Mouse (Mus musculus) thymus, adult 18-20 months (tissue): ENCODE results near the gene Pdcd6ip.
"Not testable (repeated sequence)": the region's sequence is repeated elsewhere in the genome, so short reads cannot be mapped to it uniquely, and the experiment has no call there.

Experiments
- DNase-seq, 2 experiments: peaks; one replicate each; pipeline ENCODE4 v3.0.0; 2022; ENCODE audit warnings: mixed read lengths in 2 of 2

Pdcd6ip gene

DNA sequence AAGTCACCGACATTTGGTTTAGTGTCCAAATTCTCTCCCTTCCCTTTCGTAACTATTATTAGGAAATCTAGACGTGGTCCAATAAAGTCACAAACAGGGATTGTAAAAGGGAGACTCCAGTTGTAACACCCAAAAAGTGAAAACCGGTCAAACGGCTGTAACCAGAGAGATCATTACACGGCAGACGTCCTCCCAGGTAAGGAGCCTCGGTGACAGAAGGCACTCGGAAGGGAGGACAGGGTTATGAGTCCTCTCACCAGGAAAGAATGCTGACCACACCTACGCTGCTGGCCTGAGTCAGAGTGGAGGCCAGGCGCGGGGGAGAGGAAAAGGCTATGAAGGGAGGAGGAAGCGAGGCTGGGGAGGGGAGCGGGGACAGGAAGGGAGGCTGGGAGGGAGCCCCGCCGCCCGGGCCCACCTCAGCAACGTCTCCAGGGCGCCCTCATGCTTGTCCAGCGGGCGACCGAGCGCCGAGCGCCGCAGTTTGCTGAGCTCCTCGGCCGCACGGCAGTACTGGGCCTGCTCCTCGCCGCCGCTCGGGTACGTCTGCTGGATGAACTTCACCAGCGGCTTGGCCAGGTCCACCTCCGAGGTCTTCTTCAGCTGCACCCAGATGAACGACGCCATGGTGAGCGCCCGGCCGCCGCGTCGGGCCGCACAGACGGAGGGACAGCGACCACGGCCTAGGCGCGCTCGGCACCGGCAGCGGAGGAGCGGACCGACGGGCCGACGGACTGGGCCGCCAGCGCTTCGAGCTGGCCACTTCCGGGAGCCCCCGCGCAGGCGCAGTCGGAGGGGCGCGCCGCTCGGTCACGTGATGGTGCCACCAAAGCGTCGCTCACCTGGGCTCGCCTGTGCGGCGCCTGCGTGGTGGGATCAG is at the start of gene Pdcd6ip:
TSS of gene Pdcd6ip (minus strand) at position 779 of the 880 bp plus-strand sequence.
- peak; percentile 83 to 85 for DNase-seq

DNA sequence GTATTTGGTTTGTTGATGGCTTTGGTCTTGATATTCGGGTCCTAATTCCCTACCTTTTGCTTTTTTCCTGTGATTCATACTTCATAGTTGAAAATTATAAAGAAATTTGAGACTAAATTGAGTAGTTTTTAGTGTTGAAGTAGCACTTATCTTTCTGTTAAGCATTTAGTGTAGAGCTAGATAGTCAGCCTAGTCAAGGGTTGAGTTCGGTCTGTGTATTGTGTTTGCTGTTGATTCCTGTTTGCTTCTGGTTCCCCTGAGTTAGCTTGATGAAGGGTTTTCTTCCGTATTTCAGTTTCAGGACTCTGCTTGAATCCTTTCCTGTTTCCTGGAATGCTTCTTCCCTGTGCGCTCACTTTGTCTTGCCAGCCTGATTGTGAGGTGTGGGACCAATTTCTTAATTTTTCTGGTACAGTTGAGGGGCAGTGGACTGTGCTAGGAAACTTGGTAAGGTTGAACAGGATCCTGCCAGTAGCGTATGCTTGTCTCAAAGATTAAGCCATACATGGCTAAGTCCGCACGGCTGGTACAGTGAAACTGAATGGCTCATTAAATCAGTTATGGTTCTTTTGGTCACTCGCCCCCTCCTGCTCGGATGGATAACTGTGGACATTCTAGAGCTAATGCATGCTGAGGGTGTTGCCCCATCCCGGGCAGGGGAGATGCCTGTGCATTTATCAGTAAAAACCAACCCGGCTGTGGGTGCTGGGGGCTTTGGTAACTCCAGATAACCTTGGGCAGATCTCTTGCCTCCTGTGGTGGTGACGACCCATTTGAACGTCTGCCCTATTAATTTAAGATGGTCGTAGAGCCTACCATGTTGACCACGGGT is 48.0 kb upstream of the Pdcd6ip start:
- DNase-seq, result no peak

- no peak for DNase-seq
These were observed 41.3 kb upstream of the Pdcd6ip start for GRCm38 (mm10) chr9:113749356-113749755.

DNA sequence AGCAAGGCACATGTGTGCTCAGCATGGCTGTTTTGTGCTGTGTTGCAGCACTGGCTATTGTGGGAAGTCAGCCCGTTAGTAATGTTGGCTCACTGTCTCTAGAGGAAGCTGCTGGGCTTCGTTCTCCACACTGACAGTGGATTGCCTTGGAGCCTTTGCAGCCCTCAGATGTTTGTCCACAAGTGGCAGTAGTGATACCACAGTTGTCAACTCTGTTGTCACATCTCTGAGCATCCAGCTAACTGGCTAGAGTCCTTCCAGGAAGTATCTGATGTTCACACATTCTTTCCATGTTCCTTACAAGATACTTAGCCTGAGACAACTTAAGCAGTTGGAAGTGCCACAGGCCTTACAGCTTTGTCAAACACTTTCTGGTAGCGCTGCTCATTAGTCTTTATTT is 35.2 kb upstream of the Pdcd6ip start:
- no peak for DNase-seq

GRCm38 (mm10) chr9:113742361-113742794 is 34.3 kb upstream of the Pdcd6ip start:
- no peak for DNase-seq

DNA sequence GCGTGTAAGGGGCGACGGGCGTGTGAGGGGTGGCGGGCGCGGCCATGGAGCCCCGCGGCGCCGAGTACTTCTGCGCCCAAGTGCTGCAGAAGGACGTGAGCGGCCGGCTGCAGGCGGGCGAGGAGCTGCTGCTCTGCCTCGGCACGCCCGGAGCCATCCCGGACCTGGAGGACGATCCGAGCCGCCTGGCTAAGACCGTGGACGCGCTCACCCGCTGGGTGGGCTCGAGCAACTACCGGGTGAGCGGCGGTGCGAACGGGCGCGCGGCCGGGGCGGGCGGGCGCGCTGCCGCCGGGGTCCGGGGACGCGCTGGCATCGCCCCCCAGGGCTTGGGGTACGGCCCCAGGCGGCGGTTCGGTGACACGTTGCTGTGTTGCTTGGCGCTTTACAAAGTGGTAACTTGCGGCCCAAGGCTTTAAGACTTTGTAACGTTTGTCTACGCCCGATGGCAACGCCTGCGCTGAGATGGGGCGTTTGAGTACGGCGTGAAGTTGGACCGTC is 33.6 kb upstream of the Pdcd6ip start:
- peak; percentile 35 to 43 for DNase-seq

DNA sequence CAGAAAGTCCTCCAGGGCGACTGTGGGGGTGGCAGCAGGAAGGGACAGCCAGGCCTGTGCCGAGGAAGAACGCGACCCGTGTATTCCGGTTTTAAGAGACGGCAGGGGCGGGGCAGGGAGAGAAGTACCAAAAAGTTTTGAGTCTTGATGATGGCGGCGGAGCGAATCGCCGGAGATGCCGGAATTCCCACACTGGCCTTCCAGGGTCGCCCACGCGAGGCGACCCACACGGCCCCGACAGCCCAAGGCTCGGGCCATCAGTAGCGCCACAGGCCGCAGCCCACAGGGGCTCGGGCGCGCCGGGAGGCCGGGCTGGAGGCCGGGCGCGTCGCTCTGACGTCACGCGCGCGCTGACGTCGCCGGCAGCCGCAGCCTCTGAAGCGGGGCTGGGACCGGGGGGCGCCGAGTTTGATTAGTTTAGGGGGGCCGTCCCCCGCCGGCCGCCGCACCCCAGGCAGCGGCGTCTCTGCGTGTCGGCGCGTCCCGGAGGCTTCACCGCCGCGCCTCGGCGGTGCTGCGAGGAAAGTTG is 33.1 kb upstream of the Pdcd6ip start, which contains the start of gene Clasp2:
TSS of gene Clasp2 (plus strand) at position 366 of the 529 bp plus-strand sequence.
- peak; percentile 63 to 71 for DNase-seq

GRCm38 (mm10) chr9:113738941-113739340 is 30.9 kb upstream of the Pdcd6ip start:
- no peak for DNase-seq

DNA sequence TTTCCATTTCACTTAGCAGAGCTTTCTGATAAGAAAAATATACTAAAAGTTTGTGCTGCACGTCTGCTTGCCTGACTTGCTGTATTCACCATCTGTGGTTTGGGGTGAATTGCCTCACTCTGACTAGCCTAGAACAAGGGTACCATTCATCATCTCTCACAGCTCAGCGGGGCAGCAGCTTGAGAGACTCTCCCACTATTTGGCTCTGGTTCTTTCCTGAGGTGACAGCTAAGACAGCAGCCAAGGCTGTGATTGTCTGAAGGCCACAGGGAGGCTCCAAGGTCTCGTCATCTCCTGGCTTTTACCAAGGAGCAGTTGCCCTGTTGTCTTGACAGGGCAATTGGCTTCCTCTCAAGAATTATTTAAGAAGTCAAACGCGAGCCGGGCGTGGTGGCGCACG is 30.0 kb upstream of the Pdcd6ip start:
- no peak for DNase-seq

GRCm38 (mm10) chr9:113735920-113736319 is 27.9 kb upstream of the Pdcd6ip start:
- no peak for DNase-seq

DNA sequence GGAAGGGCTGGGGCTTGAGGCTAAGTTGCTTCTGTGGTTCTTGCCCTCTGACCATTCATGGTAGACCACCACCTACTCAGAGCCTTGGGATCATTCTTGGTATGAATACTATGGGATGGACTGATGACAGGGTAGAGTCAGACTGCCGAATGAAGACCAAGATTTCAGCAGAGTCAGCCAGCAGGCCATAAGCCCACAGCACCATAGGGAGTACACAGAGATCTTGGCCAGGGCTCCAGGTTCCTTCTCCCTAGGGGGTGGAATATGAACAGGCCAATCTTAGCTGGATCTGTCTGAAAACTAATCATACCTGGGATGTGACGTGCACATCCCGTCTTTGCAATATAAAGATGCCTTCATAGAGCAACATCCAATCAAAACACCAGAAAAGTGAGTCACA is 23.5 kb upstream of the Pdcd6ip start:
- no peak for DNase-seq

- DNase-seq, result no peak
These were observed 19.1 kb upstream of the Pdcd6ip start for GRCm38 (mm10) chr9:113726991-113727680.

- no peak for DNase-seq
These were observed 18.1 kb upstream of the Pdcd6ip start for GRCm38 (mm10) chr9:113726131-113726530.

DNA sequence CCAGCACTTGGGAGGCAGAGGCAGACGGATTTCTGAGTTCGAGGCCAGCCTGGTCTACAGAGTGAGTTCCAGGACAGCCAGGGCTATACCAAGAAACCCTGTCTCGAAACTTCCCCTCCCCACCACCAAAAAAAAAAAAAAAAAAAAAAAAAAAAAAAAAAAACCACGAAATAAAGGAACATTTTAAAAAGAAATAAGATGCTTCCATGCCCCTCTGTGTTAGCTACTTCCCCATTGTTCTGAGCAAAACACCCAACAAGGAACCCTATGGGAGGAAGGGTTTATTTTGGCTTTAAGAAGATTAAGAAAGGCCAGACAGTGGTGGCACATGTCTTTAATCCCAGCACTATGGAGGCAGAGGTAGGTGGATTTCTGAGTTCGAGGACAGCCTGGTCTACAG is 17.6 kb upstream of the Pdcd6ip start:
- DNase-seq, result not testable (repeated sequence)

- DNase-seq, result no peak
These were observed 16.6 kb upstream of the Pdcd6ip start for GRCm38 (mm10) chr9:113724646-113725045.

DNA sequence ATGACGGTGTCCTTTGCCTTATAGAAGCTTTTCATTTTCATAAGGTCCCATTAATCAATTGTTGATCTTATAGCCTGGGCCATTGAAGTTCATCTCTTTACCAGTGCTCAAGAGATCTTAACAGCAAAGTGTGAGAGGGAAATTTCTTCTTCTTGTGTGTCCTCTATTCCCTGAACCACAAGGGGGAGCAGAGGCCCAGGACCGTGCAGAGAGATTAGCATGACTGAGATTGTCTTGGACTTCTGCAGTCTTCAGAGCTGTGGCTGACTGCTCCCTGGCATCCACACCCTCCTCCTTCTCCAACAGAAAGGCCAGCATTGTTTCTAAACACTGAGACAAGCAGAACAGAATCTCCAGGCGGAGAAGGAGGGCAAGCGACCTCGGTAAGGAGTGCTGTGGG is 11.0 kb upstream of the Pdcd6ip start:
- no peak for DNase-seq

DNA sequence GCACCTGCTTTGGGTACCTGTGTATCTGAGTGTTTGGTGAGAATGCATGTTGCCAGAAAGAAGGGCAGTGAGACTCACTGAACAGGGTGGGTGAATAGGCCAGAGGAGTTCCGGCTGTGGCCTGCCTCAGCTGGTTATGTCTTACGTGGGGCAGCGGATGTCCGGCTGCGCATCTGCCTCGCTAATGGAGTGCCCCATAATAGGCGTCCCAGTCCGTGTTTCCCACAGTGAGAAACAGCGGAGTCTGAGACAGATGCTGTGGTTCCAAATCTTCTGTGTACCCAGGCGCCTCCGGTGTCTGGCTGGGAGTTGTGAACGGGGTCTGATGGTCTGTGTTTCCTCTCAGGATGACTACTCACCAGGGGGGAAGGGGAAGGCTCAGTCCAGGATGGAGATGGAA is 2.8 kb upstream of the Pdcd6ip start:
- DNase-seq, result no peak

- DNase-seq, result no peak
These were observed 562 bp upstream of the Pdcd6ip start for GRCm38 (mm10) chr9:113708361-113709280.

DNA sequence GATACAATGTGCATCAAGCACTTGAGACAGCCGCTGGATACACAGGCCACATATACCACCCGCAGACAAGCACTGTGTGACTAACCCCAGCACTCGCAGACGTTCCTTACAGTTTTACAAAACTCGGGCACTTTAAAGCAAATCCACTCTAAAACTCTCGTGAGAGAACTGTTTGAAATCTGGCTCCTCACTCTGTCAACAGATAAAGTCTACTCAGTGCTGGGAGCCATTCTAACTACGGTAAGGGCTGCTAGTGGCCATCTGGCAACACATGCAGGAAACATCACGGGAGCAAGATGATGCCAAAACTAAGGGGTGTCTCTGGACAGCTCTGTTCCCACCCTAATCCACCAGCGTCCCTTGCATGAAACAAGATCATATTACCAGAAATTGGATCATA is 1.2 kb downstream of the Pdcd6ip start:
- DNase-seq, result no peak

DNA sequence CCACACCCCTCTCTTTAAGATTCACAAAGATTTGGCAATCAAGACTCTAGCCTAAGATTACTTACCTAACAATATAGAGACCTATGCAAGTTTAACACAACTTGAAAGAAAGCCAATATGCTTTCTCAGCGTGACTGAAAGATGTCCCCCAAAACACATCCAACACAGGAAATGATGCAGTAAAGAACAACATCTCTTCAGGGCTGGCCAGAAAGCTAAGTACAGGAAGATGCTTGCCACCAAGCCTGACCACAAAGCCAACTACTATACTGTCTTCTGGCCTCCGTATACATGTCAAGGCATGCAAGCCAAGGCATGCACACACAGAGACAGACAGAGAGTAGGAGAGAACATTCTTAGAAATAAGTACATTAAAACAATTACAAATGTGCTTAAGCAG is 2.0 kb downstream of the Pdcd6ip start:
- no peak for DNase-seq

GRCm38 (mm10) chr9:113701441-113702160 is 6.5 kb downstream of the Pdcd6ip start:
- no peak for DNase-seq
